Mouse (Mus musculus) midbrain, embryonic 13.5 days (tissue): Measurements from ENCODE around the gene Trarg1. TPM values are rescaled to one million over a fixed set of nuclear protein-coding genes. Genes with fewer than 3 reads are reported as not detected.

Experiments
- ATAC-seq: fragments of 200-750 bp; cut with Nextera tagmentation; 2 replicates; pipeline ENCODE4 v1.8.0; 2017; ENCODE audit warnings: mild to moderate bottlenecking, moderate TSS enrichment, moderate library complexity
- H3K27ac ChIP-seq: fragments of 300-500 bp; sonication (generic); 2 replicates; pipeline ENCODE4 v1.5.1; 2015; ENCODE audit warnings: inconsistent platforms, mild to moderate bottlenecking, moderate library complexity
- H3K27me3 ChIP-seq: fragments of 300-500 bp; sonication (generic); 2 replicates; pipeline ENCODE4 v1.6.1; 2015; ENCODE audit warnings: mild to moderate bottlenecking, inconsistent platforms
- H3K36me3 ChIP-seq: fragments of 300-500 bp; sonication (generic); 2 replicates; pipeline ENCODE4 v1.6.1; 2015; ENCODE audit warnings: mild to moderate bottlenecking, inconsistent platforms
- H3K4me1 ChIP-seq: fragments of 300-500 bp; sonication (generic); replicated peaks from 2 replicates; pipeline ENCODE4 v1.6.1; 2015; ENCODE audit warnings: inconsistent platforms
- H3K4me2 ChIP-seq: fragments of 300-500 bp; sonication (generic); replicated peaks from 2 replicates; pipeline ENCODE4 v1.6.1; 2015; ENCODE audit warnings: moderate library complexity, mild to moderate bottlenecking, inconsistent platforms
- H3K4me3 ChIP-seq: fragments of 300-500 bp; sonication (generic); replicated peaks from 2 replicates; pipeline ENCODE4 v1.5.1; 2015; ENCODE audit warnings: mild to moderate bottlenecking, inconsistent platforms
- H3K9ac ChIP-seq: fragments of 300-500 bp; sonication (generic); replicated peaks from 2 replicates; pipeline ENCODE4 v1.6.1; 2015; ENCODE audit warnings: mild to moderate bottlenecking, inconsistent platforms
- H3K9me3 ChIP-seq: fragments of 300-500 bp; sonication (generic); 2 replicates; pipeline ENCODE4 v1.6.1; 2016; ENCODE audit warnings: mild to moderate bottlenecking, inconsistent platforms
- WGBS: fragments of 180-500 bp; shearing (Covaris S2); methylation state at CpG from one replicate; pipeline ENCODE4 v1.1.7; 2015; 5-methylcytosine and 5-hydroxymethylcytosine counted together
- polyA plus RNA-seq: library from polyadenylated mRNA; unstranded; fragments of >200 nt; fragmentation: Nextera tagmentation; extraction: Ambion mirVana; gene quantifications from 2 replicates; pipeline ENCODE4 v1.2.1, GENCODE M21; 2015

Gene Trarg1
- polyA plus RNA-seq, 1 experiment from 2014 or later, result 0.08 TPM

DNA sequence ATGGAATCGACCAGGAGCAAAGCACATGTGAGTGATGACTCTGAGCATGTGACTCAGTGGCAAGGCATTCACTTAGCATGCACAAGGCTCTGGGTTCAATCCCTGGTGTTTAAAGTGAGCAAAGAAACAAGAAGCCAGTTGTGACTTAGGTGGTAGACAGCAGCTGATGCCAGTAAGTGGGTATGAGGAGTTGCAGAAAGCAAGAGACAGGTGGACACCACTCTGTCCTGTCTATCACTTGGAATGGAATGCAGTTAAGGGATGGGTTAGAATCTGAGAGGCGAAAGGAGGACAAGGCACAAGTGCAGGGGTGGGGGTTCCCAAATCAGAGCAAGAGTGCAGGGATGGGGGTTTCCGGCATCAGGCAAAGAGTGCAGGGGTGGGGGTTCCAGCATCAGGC is 12.5 kb downstream of the Trarg1 start:
- WGBS, result 85% methylated on average over 3 of the region's 3 CpGs
- Histone ChIP-seq H3K36me3 (no peaks in the 10 kb centered on the region), H3K9me3 (no peaks in the 10 kb centered on the region), H3K4me2 (no peak overlapping the region), H3K4me3 (no peak overlapping the region), H3K9ac (no peak overlapping the region), H3K27me3 (no peaks in the 10 kb centered on the region), H3K4me1 (no peaks in the 10 kb centered on the region), H3K27ac (no peak overlapping the region)
- no peak for ATAC-seq

DNA sequence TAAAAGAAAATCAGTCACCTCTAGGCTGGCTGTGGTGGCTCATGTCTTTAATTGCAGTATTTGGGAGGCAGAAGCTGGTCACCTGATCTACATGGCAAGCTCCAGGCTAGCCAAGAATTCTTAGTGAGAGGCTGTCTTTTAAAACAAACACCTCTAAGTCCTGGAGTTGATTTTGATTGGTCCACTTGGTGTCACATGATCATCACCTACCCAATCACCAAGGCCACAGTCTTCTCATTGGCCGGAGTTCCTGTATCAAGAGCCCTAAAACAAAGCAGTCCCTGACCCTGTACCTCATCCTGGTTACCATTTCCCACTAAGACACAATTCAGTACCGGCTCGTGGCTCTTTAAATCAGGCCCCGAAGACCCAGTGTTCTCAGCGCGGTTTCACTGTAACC is 16.2 kb downstream of the Trarg1 start:
- no peaks in the 10 kb centered on the region for H3K27me3 ChIP-seq
- H3K4me1 ChIP-seq, result no peaks in the 10 kb centered on the region
- H3K9me3 ChIP-seq, result no peaks in the 10 kb centered on the region
- no peaks in the 10 kb centered on the region for H3K36me3 ChIP-seq
- ATAC-seq, result no peak
- no peak overlapping the region for H3K27ac ChIP-seq
- H3K4me3 ChIP-seq, result no peak overlapping the region
- no peak overlapping the region for H3K4me2 ChIP-seq
- no peak overlapping the region for H3K9ac ChIP-seq
- WGBS, result 78% methylated on average over 6 of the region's 6 CpGs

DNA sequence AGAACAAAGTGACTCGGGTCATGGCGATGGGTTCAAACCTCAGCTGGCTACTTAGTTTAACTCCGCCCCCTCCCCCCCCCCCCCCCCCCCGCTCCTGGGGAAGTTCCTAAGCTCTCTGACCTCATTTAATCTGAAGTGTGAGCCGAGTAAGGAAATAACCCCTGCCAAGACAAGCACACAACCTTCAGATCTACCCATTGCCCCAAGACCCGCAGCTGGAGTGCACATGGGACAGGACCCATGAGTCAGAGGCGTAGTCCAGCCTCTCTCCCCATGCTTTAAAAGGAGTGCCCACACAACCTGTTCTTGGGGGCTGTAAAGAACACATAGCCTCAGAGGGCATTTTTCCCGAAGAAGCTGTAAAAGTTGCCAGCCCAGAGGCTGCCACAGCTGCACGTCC is 20.0 kb downstream of the Trarg1 start:
- Histone ChIP-seq H3K9ac (no peak overlapping the region), H3K27me3 (no peaks in the 10 kb centered on the region), H3K36me3 (no peaks in the 10 kb centered on the region), H3K4me1 (no peaks in the 10 kb centered on the region), H3K4me3 (no peak overlapping the region), H3K9me3 (no peaks in the 10 kb centered on the region), H3K27ac (no peak overlapping the region), H3K4me2 (no peak overlapping the region)
- WGBS, result 60% methylated on average over 8 of the region's 9 CpGs
- ATAC-seq, result no peak

DNA sequence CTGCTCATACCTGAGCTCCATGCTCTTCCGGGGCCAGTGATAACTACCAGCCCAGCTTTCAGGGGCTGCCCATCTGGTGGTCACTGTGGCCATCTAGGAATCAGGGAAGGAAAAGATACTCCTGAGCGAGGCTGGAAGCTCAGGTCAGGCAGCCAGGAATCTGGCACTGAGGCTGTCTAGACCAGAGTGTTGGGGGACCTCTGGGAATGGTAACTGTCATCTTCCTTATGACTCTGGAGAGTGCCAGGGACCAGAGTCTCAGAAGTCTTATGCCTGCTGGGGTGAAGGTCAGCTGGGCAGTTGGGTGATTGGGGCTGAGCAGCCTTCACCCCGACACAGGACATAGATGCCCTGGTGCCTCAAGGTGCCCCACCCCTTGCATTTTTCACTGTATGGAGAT is 28.0 kb downstream of the Trarg1 start:
- WGBS, result 93% methylated on average over 3 of the region's 3 CpGs
- Histone ChIP-seq H3K27me3 (no peaks in the 10 kb centered on the region), H3K9ac (no peak overlapping the region), H3K4me1 (peaks cover 6% of the 10 kb centered on the region; the same call in 1 of the 2 replicates), H3K27ac (no peak overlapping the region), H3K4me3 (no peak overlapping the region), H3K36me3 (no peaks in the 10 kb centered on the region), H3K4me2 (no peak overlapping the region), H3K9me3 (peaks cover 3% of the 10 kb centered on the region; the same call in 1 of the 2 replicates)
- ATAC-seq, result no peak

DNA sequence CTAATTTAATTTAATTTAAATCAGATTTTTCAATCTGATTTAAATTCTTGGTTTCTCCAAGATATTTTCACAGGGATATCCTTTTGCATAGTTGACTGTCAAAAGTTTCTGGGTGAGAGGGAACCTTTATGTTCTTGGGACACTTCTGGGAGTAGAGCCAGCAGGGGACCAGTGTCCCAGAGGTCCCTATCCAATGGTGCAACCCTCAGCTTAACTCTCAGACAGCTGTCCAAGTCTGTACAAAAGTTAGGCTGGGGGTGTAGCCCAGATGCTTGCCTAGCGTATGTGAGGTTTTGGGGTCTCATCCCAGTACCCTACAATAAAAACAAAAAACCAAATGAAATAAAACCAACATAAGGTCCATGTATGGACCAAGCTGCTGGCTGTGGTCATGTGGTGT is 28.5 kb downstream of the Trarg1 start:
- no peak overlapping the region for H3K27ac ChIP-seq
- H3K9ac ChIP-seq, result no peak overlapping the region
- WGBS, result 86% methylated on average over 1 of the region's 1 CpGs
- H3K4me2 ChIP-seq, result no peak overlapping the region
- no peak for ATAC-seq
- no peaks in the 10 kb centered on the region for H3K27me3 ChIP-seq
- H3K4me1 ChIP-seq, result peaks cover 6% of the 10 kb centered on the region; the same call in 1 of the 2 replicates
- H3K36me3 ChIP-seq, result no peaks in the 10 kb centered on the region
- H3K4me3 ChIP-seq, result no peak overlapping the region
- H3K9me3 ChIP-seq, result peaks cover 3% of the 10 kb centered on the region; the same call in 1 of the 2 replicates

DNA sequence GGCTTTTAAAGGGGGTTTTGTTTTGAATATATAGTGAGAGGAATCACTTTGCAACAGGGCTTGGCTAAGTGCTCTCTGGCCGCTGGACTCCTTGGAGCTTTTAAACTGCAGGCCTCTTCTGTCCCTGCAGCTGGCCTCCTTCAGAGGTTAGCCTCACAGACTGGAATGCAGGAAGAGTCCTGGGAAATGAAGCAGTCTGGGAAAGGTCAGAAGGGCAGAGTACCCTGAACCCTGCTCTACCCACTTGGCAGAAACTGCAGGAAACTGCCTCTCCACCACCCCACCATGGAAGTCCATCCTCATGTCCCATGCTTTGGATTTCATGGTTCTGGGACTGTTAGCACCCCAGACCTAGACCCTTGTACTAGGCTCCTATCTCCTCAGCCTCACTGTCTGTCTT is 29.3 kb downstream of the Trarg1 start:
- Histone ChIP-seq H3K27ac (no peak overlapping the region), H3K4me3 (no peak overlapping the region), H3K4me2 (no peak overlapping the region), H3K36me3 (no peaks in the 10 kb centered on the region), H3K9ac (no peak overlapping the region), H3K9me3 (peaks cover 3% of the 10 kb centered on the region; the same call in 1 of the 2 replicates), H3K4me1 (peaks cover 6% of the 10 kb centered on the region; the same call in 1 of the 2 replicates), H3K27me3 (no peaks in the 10 kb centered on the region)
- 35% methylated on average over 1 of the region's 1 CpGs for WGBS
- ATAC-seq, result no peak

DNA sequence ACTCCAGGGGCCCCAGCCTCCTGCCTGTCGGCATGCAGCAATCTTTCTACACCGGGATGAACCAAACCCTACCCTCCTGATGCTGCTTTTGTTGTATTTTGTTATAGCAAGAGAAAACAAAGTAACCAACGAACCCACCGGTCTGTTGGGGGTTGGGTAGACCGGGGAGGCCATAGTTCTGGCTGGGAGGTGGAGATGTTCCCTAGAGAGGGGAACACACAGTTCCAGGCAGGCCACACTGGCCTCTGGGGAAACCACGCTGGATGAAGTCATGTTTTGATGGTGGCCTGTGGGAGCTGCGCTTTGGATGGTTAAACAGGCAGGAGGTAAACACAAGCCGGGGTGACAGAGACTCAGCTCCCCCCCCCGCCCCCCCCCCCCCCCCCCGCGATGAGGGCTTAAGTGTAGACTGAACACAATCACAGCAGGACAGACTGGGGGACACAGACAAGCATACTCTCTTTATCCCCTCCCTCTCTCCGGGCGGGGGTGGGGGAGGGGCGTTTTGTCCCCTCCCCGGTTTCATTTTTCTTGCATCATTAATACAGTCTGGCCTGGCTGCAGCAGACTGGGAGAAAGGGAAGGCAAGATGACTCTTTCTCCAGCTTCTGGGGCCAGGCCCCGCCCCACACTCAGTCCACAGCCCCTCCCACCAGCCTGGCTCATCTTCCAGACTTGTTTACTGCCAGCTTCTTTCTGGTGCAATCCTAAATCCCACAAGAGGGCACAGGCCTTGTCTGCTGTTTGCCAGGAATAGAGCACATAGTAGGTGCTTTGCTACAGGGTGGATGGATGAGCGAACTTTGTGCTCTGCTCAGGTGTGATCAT is 30.2 kb downstream of the Trarg1 start:
- Histone ChIP-seq H3K9ac (0 out of 2 replicates have a peak overlapping the region, but pooled peaks have one; percentile 32), H3K27me3 (no peaks in the 10 kb centered on the region), H3K9me3 (peaks cover 3% of the 10 kb centered on the region; the same call in 1 of the 2 replicates), H3K27ac (no peak overlapping the region), H3K4me2 (0 out of 2 replicates have a peak overlapping the region, but pooled peaks have one; percentile 19), H3K4me3 (no peak overlapping the region), H3K36me3 (no peaks in the 10 kb centered on the region), H3K4me1 (peaks cover 6% of the 10 kb centered on the region; the same call in 1 of the 2 replicates)
- no peak for ATAC-seq
- 23% methylated on average over 14 of the region's 17 CpGs for WGBS

DNA sequence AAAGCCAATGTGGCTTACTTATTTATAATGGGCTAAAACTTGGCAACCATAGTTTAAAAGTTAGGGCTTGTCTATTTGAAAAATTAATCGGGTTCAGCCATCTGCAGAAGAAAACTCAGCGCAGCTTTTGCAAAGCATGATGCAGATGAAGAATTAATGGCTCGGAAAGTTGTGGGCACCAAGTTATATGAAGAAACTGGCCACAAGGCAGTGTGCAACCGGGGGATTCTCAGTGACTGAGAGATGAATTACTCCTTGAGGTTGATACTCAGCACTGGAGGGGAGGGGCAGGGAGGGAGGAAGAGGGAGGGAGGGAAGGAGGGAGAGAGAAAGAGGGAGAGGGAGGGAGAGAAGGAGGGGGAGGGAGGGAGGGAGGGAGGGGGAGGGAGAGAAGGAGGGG is 37.4 kb downstream of the Trarg1 start:
- no peak for ATAC-seq
- WGBS, result 90% methylated on average over 4 of the region's 4 CpGs
- no peaks in the 10 kb centered on the region for H3K9me3 ChIP-seq
- no peaks in the 10 kb centered on the region for H3K4me1 ChIP-seq
- no peak overlapping the region for H3K27ac ChIP-seq
- H3K36me3 ChIP-seq, result no peaks in the 10 kb centered on the region
- no peak overlapping the region for H3K4me3 ChIP-seq
- no peaks in the 10 kb centered on the region for H3K27me3 ChIP-seq
- no peak overlapping the region for H3K9ac ChIP-seq
- no peak overlapping the region for H3K4me2 ChIP-seq

DNA sequence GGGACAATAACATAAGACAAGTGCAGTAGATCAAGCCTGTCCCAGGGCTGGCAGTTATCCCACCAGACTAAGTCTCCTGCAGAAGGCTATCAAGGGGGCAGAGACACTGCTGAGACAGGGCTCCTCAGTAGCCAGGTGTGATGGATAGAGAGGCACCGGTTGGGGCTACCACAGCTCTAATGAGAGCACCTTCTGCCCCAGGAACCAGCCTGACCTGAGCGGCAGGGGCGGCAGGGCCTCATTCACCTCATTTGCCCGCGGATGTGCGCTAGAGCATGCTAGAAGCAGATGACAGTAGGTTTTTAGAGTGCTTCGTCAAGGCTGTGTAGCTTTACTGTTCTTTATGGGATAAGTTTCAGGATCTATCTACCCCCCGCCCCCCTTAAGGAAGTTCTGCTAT is 44.3 kb downstream of the Trarg1 start:
- H3K4me3 ChIP-seq, result no peak overlapping the region
- H3K27me3 ChIP-seq, result no peaks in the 10 kb centered on the region
- H3K27ac ChIP-seq, result no peak overlapping the region
- WGBS, result 88% methylated on average over 8 of the region's 8 CpGs
- H3K9ac ChIP-seq, result no peak overlapping the region
- no peak overlapping the region for H3K4me2 ChIP-seq
- no peak for ATAC-seq
- H3K36me3 ChIP-seq, result peaks cover 16% of the 10 kb centered on the region
- H3K4me1 ChIP-seq, result no peaks in the 10 kb centered on the region
- no peaks in the 10 kb centered on the region for H3K9me3 ChIP-seq

DNA sequence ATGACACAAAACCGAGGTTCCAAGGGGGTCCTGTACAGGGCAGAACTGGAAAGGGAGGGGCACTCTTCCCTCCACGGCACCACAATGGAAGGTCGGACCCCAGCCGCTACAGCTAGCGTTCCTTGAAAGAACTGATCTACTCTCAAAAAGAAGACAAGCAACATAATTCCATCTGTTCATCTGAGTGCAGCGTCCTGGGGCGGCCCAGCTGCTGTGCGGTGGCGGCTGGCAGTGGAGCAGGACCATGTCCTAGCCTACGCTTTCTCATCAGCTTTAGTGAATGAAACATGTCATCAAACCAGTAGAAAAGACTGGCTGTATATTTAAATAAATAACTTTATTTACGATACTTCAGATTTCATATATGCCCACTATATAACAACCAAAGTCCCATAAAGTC is 48.5 kb downstream of the Trarg1 start:
- no peaks in the 10 kb centered on the region for H3K9me3 ChIP-seq
- H3K4me3 ChIP-seq, result no peak overlapping the region
- H3K4me2 ChIP-seq, result no peak overlapping the region
- 64% methylated on average over 11 of the region's 11 CpGs for WGBS
- H3K9ac ChIP-seq, result no peak overlapping the region
- no peaks in the 10 kb centered on the region for H3K27me3 ChIP-seq
- H3K4me1 ChIP-seq, result no peaks in the 10 kb centered on the region
- no peak overlapping the region for H3K27ac ChIP-seq
- ATAC-seq, result no peak
- peaks cover 47% of the 10 kb centered on the region for H3K36me3 ChIP-seq

DNA sequence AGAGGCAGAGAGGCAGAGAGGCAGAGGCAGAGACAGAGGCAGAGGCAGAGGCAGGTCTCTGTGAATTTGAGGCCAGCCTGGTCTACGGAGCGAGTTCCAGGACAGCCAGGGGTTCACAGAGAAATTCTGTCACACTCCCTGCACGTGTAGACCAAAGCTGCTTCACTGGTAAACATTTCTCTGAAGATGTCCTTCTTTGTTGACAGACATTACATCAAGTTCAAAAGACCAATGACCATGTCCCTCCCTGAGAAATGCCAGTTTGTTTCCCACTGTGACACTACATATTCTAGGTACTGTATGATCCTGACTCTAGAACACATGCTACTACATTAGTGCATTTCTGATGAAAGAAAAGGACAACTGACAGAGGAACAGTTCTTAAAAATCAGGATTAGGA is 51.0 kb downstream of the Trarg1 start:
- H3K27ac ChIP-seq, result no peak overlapping the region
- 95% methylated on average over 3 of the region's 3 CpGs for WGBS
- peaks cover 65% of the 10 kb centered on the region for H3K36me3 ChIP-seq
- no peaks in the 10 kb centered on the region for H3K27me3 ChIP-seq
- no peak overlapping the region for H3K9ac ChIP-seq
- no peak for ATAC-seq
- no peaks in the 10 kb centered on the region for H3K9me3 ChIP-seq
- H3K4me2 ChIP-seq, result no peak overlapping the region
- no peak overlapping the region for H3K4me3 ChIP-seq
- no peaks in the 10 kb centered on the region; the same call in 1 of the 2 replicates for H3K4me1 ChIP-seq

DNA sequence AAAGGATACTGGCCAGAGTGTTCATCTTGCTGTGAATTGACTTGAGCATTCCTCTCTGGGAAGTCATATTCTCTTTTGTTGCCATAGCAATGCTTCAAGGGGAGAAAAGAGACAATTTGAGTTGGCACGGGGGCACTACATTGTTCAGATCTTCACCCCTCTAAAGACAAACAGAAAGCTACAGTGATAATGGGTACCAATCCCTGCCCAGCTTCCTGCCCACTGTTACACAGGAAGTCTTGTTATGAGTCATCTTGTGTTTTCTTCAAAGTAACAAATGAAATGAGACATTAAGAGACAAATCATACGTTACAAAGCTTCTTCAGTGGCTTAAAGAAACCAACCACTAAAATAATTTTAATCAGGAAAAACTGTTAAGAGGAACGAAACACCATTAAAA is 55.0 kb downstream of the Trarg1 start:
- no peak overlapping the region for H3K9ac ChIP-seq
- peaks cover 49% of the 10 kb centered on the region for H3K36me3 ChIP-seq
- no peaks in the 10 kb centered on the region for H3K27me3 ChIP-seq
- ATAC-seq, result no peak
- H3K9me3 ChIP-seq, result no peaks in the 10 kb centered on the region
- H3K27ac ChIP-seq, result no peak overlapping the region
- 53% methylated on average over 3 of the region's 3 CpGs for WGBS
- H3K4me3 ChIP-seq, result no peak overlapping the region
- H3K4me2 ChIP-seq, result no peak overlapping the region
- H3K4me1 ChIP-seq, result no peaks in the 10 kb centered on the region; the same call in 1 of the 2 replicates
